Mouse (Mus musculus): ENCODE data around the gene Mvd.

Mvd gene

GRCm38 (mm10) chr8:122426145-122426544, 17.1 kb downstream of the Mvd start:
- no peak for DNase-seq (ENCODE audit: low read depth, low spot score)

DNA sequence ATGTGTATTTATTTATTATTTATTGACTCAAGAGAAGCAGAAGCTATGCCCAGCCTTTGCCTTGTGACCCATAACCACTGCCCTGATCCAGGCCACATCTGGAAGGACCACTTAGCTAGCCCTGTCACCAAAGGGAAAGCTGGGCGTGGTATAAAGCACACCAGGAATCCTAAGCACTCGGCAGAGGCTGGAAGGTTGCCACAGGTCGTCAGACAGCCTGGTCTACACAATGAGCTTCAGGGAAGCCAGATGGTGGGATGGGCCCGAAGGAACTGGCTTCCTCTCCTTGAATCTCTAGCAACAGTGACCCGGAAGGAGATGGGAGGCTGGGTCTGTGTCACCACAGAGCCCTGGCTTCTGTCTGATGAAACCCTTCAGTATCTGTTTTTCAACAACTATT, 19.6 kb downstream of the Mvd start:
- no peak for DNase-seq (ENCODE audit: low read depth, low spot score)

DNA sequence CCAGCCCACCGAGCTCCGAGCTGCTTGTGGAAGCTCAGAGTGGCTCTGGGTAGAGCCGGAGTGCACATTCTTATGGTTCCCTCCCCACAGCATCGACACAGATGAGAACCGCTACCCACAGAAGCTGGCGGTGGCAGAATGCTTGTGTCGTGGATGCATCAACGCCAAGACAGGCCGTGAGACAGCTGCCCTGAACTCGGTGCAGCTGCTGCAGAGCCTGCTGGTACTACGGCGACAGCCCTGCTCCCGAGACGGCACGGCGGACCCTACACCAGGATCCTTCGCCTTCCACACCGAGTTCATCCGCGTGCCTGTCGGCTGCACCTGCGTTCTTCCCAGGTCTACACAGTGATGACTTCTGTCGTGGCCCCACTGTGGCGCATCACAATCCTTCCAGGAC, 20.0 kb downstream of the Mvd start:
- DNase-seq (ENCODE audit: low read depth, low spot score), result no peak

DNA sequence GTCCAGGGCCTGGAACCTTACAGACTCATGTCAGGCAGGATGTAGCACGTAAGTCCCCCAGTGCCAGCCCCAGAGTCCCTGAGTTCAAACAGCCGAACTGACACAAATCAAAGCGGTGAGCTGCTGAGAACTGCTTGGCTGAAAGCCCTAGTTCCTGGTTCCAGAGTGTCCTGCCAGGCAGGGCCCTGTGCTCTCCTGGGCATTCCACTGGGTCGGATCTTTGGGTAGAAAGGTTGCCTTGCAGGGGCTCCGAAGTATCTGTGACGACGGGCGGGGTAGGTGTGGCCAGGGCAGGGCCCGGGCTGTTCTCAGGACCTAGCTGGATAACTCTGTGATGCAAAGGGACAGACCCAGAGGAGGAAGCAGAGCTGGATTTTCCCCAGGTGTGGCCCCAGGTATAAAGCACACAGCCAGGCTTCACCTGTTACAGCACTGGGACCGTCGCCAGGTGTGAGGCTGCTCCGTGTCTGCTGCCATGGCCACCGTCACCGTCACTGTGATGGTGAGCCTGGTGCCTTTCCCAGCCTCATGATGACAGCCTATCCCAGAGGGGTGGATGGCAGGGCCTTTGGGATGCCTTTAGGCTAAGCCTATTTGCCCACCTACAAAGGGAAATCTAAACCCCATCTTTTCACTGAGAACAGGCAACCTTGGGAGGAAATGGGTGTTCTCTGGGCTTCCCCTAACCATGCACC, 21.7 kb downstream of the Mvd start, which contains the start of gene Il17c:
Gene Il17c (plus strand): TSS at position 645 of the 695 bp plus-strand sequence.
- DNase-seq (ENCODE audit: low read depth, low spot score), result no peak

DNA sequence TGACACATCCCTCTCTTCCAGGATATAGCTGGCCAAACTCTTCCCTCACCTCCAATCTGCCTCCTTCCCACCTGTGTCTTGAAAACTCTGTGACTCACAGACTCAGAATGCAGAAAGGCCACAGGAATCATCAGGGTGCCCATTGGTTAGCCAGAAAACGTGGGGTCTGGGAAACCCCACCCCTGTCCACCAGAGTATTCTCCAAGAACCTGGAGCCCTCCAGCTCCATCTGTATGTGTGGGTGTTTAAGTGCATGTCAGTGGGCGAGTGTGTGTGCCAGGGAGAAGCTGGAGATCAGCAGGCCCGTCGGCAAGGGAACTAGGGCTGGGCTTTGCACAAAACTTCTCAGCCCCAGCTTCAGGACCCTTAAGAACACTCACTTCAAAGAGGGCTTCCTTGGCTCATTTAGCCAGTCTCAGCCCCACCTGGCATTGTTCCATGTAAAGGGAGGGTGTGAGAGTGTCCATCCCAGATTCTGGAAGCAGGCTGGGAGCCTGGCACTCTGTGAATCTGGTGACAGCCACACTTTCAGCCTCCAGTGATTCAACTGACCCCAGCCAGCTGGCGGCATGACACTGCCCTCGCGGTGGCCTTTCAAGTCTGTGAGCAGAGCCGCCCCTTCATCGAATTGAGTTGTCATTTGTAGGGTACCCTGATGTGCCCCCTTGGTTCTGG, 23.2 kb downstream of the Mvd start:
- no peak for DNase-seq (ENCODE audit: low read depth, low spot score)

DNA sequence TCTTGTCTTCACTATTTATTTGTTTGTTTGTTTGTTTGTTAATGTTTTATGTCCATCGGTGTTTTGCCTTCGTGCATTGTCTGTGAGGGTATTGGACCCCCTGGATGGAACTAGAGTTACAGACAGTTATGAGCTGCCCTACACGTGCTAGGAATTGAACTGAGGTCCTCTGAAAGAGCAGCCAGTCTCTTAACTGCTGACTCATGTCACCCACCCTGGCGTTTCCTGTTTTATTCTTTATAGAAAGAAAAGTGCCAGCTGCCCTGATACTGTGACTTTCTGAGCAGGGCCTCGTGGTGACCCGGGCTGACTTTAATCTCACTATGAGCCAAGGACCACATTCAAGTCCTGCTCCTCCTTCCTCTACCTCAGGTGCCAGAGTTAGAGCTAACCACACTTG, 27.7 kb downstream of the Mvd start:
- DNase-seq (ENCODE audit: low read depth, low spot score), result no peak

- no peak for DNase-seq (ENCODE audit: low read depth, low spot score)
Measured at GRCm38 (mm10) chr8:122414311-122414710, 28.9 kb downstream of the Mvd start.

DNA sequence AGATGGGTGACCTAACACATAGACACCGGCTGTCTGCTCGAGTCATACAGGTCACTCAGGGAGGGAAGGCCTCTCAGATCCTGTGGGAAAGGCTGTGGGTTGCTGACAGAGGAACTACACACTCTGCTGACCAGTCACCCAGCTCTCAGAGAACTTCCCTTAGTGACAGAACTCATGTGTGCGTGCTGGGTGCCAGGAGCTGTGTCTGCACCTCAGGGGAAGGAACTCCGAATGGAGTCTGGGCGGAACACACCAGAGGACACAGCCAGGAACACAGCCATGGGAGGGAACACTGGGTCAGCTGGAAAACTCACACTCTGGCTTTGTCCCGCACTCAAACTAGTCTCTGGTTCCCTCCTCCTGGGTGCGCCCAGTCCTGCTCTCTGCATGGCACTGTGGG, 35.5 kb downstream of the Mvd start:
- no peak for DNase-seq (ENCODE audit: low read depth, low spot score)

DNA sequence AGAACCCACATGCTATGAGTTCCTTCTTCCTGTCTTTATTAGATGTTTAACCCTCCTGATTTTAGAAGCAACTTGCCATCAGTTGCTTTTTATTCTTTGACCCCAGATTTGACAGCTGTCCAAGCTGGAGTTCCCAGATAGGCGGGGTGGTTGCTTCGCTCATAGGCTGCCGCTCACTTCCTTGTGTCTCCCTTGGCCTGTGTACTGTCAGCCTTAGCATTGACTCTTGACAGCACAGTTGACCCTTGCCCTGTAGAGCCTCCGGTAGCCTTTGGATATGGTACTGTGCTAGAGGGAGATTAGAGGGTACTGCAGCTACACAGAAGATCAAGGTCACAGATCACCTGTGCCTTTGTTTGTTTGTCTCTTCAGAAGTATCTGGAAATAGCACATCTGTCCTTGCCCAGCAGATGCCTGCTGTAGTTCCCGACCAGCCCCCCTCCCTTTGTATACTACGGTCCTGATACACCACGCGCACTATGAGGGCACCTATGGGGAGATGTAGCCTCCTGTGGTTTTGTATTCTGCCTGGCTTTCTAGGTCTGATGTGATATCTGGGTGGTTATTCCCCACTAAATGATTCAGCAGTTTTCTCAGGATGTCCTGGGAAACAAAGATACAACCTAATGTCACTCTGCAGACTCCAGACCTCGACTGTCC, 37.9 kb downstream of the Mvd start:
- DNase-seq (ENCODE audit: low read depth, low spot score), result no peak

DNA sequence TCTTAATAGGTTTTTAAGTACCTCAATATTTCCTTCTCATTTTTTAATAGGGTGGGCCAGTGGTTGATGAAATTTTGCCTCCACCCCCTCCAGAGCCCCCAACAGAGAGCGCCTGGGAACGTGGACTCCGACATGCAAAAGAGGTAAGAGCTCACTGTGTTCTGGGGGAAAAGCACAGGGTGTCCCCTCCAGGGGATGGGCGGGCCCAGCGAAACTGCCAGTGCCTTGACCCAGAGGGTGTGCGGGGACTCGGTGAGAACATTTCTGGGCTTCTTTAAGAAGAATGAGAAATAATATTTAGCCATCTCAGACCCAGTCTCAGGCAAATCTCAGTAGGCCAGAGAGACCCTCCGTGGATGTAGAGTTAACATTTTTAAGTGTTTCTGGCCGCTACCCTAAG, 45.0 kb downstream of the Mvd start:
- DNase-seq (ENCODE audit: low read depth, low spot score), result no peak

- DNase-seq (ENCODE audit: low read depth, low spot score), result no peak
Measured at GRCm38 (mm10) chr8:122395291-122395690, 47.9 kb downstream of the Mvd start.

GRCm38 (mm10) chr8:122393717-122394116, 49.5 kb downstream of the Mvd start:
- no peak for DNase-seq (ENCODE audit: low read depth, low spot score)

GRCm38 (mm10) chr8:122390758-122391157, 52.5 kb downstream of the Mvd start:
- DNase-seq (ENCODE audit: low read depth, low spot score), result no peak

GRCm38 (mm10) chr8:122389357-122389756, 53.9 kb downstream of the Mvd start:
- peak; percentile 14 for DNase-seq (ENCODE audit: low read depth, low spot score)

All from WW6 (cell line).